Mouse (Mus musculus): ENCODE data around the gene Mapk1. TPM values are rescaled to one million over a fixed set of nuclear protein-coding genes. Genes with fewer than 3 reads are reported as not detected.

The Mapk1 gene
- polyA plus RNA-seq (2012; rRNA removed), result 54.9 and 64.9 TPM in 2 replicates

GRCm38 (mm10) chr16:16983131-16983533 lies at the start of gene Mapk1:
Gene Mapk1, plus strand, starts transcription at chr16:16983382.

GRCm38 (mm10) chr16:17069511-17070443 lies 86.6 kb downstream of the Mapk1 start, which contains the start of gene Ypel1:
Gene Ypel1, plus strand, starts transcription at chr16:17069696.

Other genes starting within 250 kb of the Mapk1 start
- gene Spag6l, start 153.9 kb upstream of the Mapk1 start, polyA plus RNA-seq (2012; rRNA removed), result 0.02 and 0.03 TPM in 2 replicates
- 1.1 and 1.6 TPM in 2 replicates for gene Igll1, start 119.4 kb upstream of the Mapk1 start, polyA plus RNA-seq (2012; rRNA removed)
- gene Top3b, start 112.6 kb upstream of the Mapk1 start, polyA plus RNA-seq (2012; rRNA removed), result 24.8 and 28.3 TPM in 2 replicates
- gene Vpreb1, start 112.5 kb upstream of the Mapk1 start, polyA plus RNA-seq (2012; rRNA removed), result 1.2 and 1.3 TPM in 2 replicates
- 4.8 and 5.5 TPM in 2 replicates for gene Ppm1f, start 86.9 kb upstream of the Mapk1 start, polyA plus RNA-seq (2012; rRNA removed)
- gene Ypel1, start 86.3 kb downstream of the Mapk1 start, polyA plus RNA-seq (2012; rRNA removed), result 0.32 and 0.42 TPM in 2 replicates
- gene Ppil2, start 127.9 kb downstream of the Mapk1 start, polyA plus RNA-seq (2012; rRNA removed), result 32.2 and 35.2 TPM in 2 replicates
- 23.3 and 23.4 TPM in 2 replicates for gene 2610318N02Rik, start 141.8 kb downstream of the Mapk1 start, polyA plus RNA-seq (2012; rRNA removed)
- 23.8 and 24.0 TPM in 2 replicates for gene Sdf2l1, start 149.0 kb downstream of the Mapk1 start, polyA plus RNA-seq (2012; rRNA removed)
- gene Ydjc, start 161.2 kb downstream of the Mapk1 start, polyA plus RNA-seq (2012; rRNA removed), result 8.4 and 9.2 TPM in 2 replicates
- gene Ccdc116, start 163.8 kb downstream of the Mapk1 start, polyA plus RNA-seq (2012; rRNA removed), result 0.76 and 0.99 TPM in 2 replicates
- gene Ube2l3, start 219.3 kb downstream of the Mapk1 start, polyA plus RNA-seq (2012; rRNA removed), result 69.6 and 76.0 TPM in 2 replicates
- 0.03 TPM in 2 replicates for gene Rimbp3, start 225.2 kb downstream of the Mapk1 start, polyA plus RNA-seq (2012; rRNA removed)